Mouse (Mus musculus) ES-E14 (cell line): ENCODE data around the gene Pklr.

Source experiments
- CHD2 ChIP-seq: IDR thresholded peaks from 2 replicates; pipeline ENCODE4 v1.6.1; 2014; ENCODE audit warnings: mild to moderate bottlenecking, low read depth, low read length, inconsistent platforms
- MAFK ChIP-seq: IDR thresholded peaks from 2 replicates; pipeline ENCODE4 v1.6.1; 2014; ENCODE audit warnings: mild to moderate bottlenecking, low read depth, low read length, inconsistent platforms; ENCODE audit not compliant: insufficient read depth
- ZC3H11A ChIP-seq: IDR thresholded peaks from 2 replicates; pipeline ENCODE4 v1.6.1; 2012; ENCODE audit warnings: low read depth, mild to moderate bottlenecking, inconsistent platforms, low read length, borderline replicate concordance
- ZNF384 ChIP-seq: IDR thresholded peaks from 2 replicates; pipeline ENCODE4 v1.6.1; 2012; ENCODE audit warnings: low read depth, low read length, inconsistent platforms

GRCm38 (mm10) chr3:89156951-89157350 is 21.0 kb downstream of the Pklr start:
- TF ChIP-seq ZC3H11A = no peak
- no peak for TF ChIP-seq CHD2
- TF ChIP-seq MAFK = no peak
- no peak for TF ChIP-seq ZNF384
